ENCODE assay signal across 14 mouse cellular contexts in genomic region chr16:96711935-96712334, GRCm38 (mm10).
A peak's percentile ranks its signal among the peaks of the same experiment; 100 is the strongest.
DNase-seq lines count a peak whose midpoint lies in the region; ATAC-seq lines count a peak whose summit lies in the region.
"Had no signal": no experiment of that assay in that cellular context is flagged by ENCODE, and none has a peak within 500 bp of the region (broad histone marks: within the 10 kb centered on the region; RNA-seq: fewer than 3 reads in every experiment).

No protein-coding gene starts in this region.

- no peaks in the 10 kb centered on the region for H3K36me3 ChIP-seq in liver, embryonic 11.5 days (ENCODE audit: control insufficient read depth, insufficient read depth, low read length)
- H3K36me3 ChIP-seq: forebrain, embryonic 15.5 days; kidney, embryonic 15.5 days had no signal

- no peak overlapping the region for H3K4me3 ChIP-seq in liver, embryonic 11.5 days (ENCODE audit: low read depth, low read length)
- H3K4me3 ChIP-seq: forebrain, embryonic 15.5 days; kidney, embryonic 15.5 days; neural tube, embryonic 13.5 days had no signal

- ATAC-seq in liver, embryonic 11.5 days (replicated peaks; ENCODE audit: low FRiP score): no peak
- ATAC-seq: forebrain, embryonic 15.5 days had no signal

- H3K27ac ChIP-seq in liver, embryonic 11.5 days (ENCODE audit: low read depth, low read length): no peak overlapping the region
- H3K27ac ChIP-seq: forebrain, embryonic 15.5 days; kidney, embryonic 15.5 days; liver, embryonic 14.5 days; neural tube, embryonic 13.5 days had no signal

- no peak overlapping the region for H3K4me2 ChIP-seq in liver, embryonic 11.5 days
- H3K4me2 ChIP-seq: forebrain, embryonic 15.5 days; kidney, embryonic 15.5 days; neural tube, embryonic 13.5 days had no signal

- peak; percentile 33 for DNase-seq in liver, embryonic 11.5 days (ENCODE audit: low spot score)
- no peak for DNase-seq in liver
- peak; percentile 42 for DNase-seq in ZHBTc4 (ENCODE audit: low read depth, low spot score)
- peak; percentile 59 for DNase-seq in forelimb bud, embryonic 11.5 days (ENCODE audit: low read depth, low spot score)
- DNase-seq in retina, postnatal 1 day: peak; percentile 29
- DNase-seq in cerebellum, postnatal 4 days (ENCODE audit: low spot score in 2 of 2): no peak
- no peak for DNase-seq in c-Kit-positive CD71-positive TER-119-positive erythroid progenitor cells, embryonic 14.5 days (ENCODE audit: low spot score)
- DNase-seq: cerebellum, postnatal 14 days; gastrocnemius, postnatal 10 days; midbrain, embryonic 14.5 days had no signal

- 42% methylated on average over 4 of the region's 4 CpGs for WGBS in liver, embryonic 11.5 days

- no peaks in the 10 kb centered on the region for H3K4me1 ChIP-seq in liver, embryonic 11.5 days (replicated peaks; ENCODE audit: control insufficient read depth, insufficient read depth, low read length)
- H3K4me1 ChIP-seq: forebrain, embryonic 15.5 days; kidney, embryonic 15.5 days; neural tube, embryonic 13.5 days had no signal

- H3K27me3 ChIP-seq in liver, embryonic 11.5 days (replicated peaks; ENCODE audit: control insufficient read depth, insufficient read depth, low read length): no peaks in the 10 kb centered on the region; the same call in 1 of the 2 replicates
- H3K27me3 ChIP-seq: forebrain, embryonic 15.5 days; neural tube, embryonic 13.5 days had no signal

- H3K9ac ChIP-seq in liver, embryonic 11.5 days (ENCODE audit: low read depth, low read length): no peak overlapping the region
- H3K9ac ChIP-seq: forebrain, embryonic 15.5 days; kidney, embryonic 15.5 days; liver, embryonic 14.5 days; neural tube, embryonic 13.5 days had no signal

- H3K9me3 ChIP-seq in liver, embryonic 11.5 days (ENCODE audit: control insufficient read depth, low read length): no peaks in the 10 kb centered on the region
- H3K9me3 ChIP-seq: forebrain, embryonic 15.5 days; kidney, embryonic 15.5 days; neural tube, embryonic 13.5 days had no signal

Comparison
In these comparisons a context has a peak if more than half of its experiments do, and no peak if none do; other contexts are left out.
1. DNase-seq: peak in liver, embryonic 11.5 days (single experiment), ZHBTc4 (single experiment), forelimb bud, embryonic 11.5 days (single experiment) and retina, postnatal 1 day (single experiment); none in liver (single experiment), cerebellum, postnatal 4 days (0 of 2) and c-Kit-positive CD71-positive TER-119-positive erythroid progenitor cells, embryonic 14.5 days (single experiment).